Mouse (Mus musculus) stomach, embryonic 14.5 days (tissue): ENCODE measurements at regions not wholly inside any gene's neighbourhood (a gene's known extent, or its start where the extent isn't known, plus 50 kb on each side); places are given as distances from the start of the nearest gene placed in this dataset.
"Not testable (repeated sequence)": the region's sequence is repeated elsewhere in the genome, so short reads cannot be mapped to it uniquely, and the experiment has no call there.

Source experiments
- ATAC-seq: fragments of 200-750 bp; cut with Nextera tagmentation; 2 replicates; pipeline ENCODE4 v1.8.0; 2017; ENCODE audit warnings: low read depth, moderate TSS enrichment; ENCODE audit not compliant: insufficient number of reproducible peaks, insufficient read depth, low FRiP score
- H3K27ac ChIP-seq: fragments of 300-500 bp; sonication (generic); 2 replicates; pipeline ENCODE4 v1.5.1; 2014; ENCODE audit warnings: mild to moderate bottlenecking, low read length, moderate library complexity, mixed read lengths
- H3K27me3 ChIP-seq: fragments of 300-500 bp; sonication (generic); 2 replicates; pipeline ENCODE4 v1.6.1; 2014; ENCODE audit warnings: low read length, control low read depth, mixed read lengths; ENCODE audit not compliant: control insufficient read depth, insufficient read depth
- H3K36me3 ChIP-seq: fragments of 300-500 bp; sonication (generic); 2 replicates; pipeline ENCODE4 v1.6.1; 2014; ENCODE audit warnings: mild to moderate bottlenecking, control low read depth, low read length, moderate library complexity, mixed read lengths; ENCODE audit not compliant: control insufficient read depth, insufficient read depth
- H3K4me1 ChIP-seq: fragments of 300-500 bp; sonication (generic); 2 replicates; pipeline ENCODE4 v1.6.1; 2014; ENCODE audit warnings: low read length, control low read depth, mixed read lengths; ENCODE audit not compliant: control insufficient read depth, insufficient read depth
- H3K4me2 ChIP-seq: fragments of 300-500 bp; sonication (generic); replicated peaks from 2 replicates; pipeline ENCODE4 v1.6.1; 2014; ENCODE audit warnings: low read depth, low read length, control low read depth
- H3K4me3 ChIP-seq: fragments of 300-500 bp; sonication (generic); 2 replicates; pipeline ENCODE4 v1.5.1; 2014; ENCODE audit warnings: low read depth, low read length, control low read depth
- H3K9ac ChIP-seq: fragments of 300-500 bp; sonication (generic); replicated peaks from 2 replicates; pipeline ENCODE4 v1.6.1; 2014; ENCODE audit warnings: low read depth, mild to moderate bottlenecking, control low read depth, low read length, moderate library complexity, mixed read lengths
- H3K9me3 ChIP-seq: fragments of 300-500 bp; sonication (generic); 2 replicates; pipeline ENCODE4 v1.6.1; 2016; ENCODE audit warnings: low read depth, low read length, control low read depth; ENCODE audit not compliant: control insufficient read depth
- WGBS: fragments of 180-500 bp; shearing (Covaris S2); extraction: QIAGEN DNeasy Blood & Tissue Kit; methylation state at CpG from one replicate; pipeline ENCODE4 v1.1.7; 2014; 5-methylcytosine and 5-hydroxymethylcytosine counted together

- WGBS = 89% methylated on average over 1 of the region's 1 CpGs
- H3K9ac ChIP-seq = no peak overlapping the region
- no peaks in the 10 kb centered on the region for H3K4me1 ChIP-seq
- no peak overlapping the region for H3K4me2 ChIP-seq
- no peaks in the 10 kb centered on the region for H3K9me3 ChIP-seq
- H3K27ac ChIP-seq = no peak overlapping the region
- ATAC-seq = no peak
- no peaks in the 10 kb centered on the region for H3K27me3 ChIP-seq
- H3K4me3 ChIP-seq = no peak overlapping the region
- H3K36me3 ChIP-seq = no peaks in the 10 kb centered on the region
Measured at GRCm38 (mm10) chr1:154054874-154055273, 146.1 kb upstream of the Zfp648 start.

DNA sequence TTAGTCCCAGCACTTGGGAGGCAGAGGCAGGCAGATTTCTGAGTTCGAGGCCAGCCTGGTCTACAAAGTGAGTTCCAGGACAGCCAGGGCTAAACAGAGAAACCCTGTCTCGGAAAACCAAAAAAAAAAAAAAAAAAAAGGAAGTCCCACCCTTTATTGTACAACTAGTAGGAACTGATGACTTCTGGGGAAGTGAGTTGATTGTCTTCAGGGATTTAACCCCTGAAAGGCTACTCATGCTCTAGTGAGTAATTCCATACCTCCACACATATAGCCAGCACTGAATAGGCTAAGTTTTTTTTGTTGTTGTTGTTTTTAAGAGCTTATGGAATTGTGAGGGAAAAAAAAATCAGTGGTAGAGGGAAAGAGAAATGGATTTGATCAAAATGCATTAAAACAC lies 139.6 kb upstream of the Zfp648 start:
- ATAC-seq, H3K4me2 ChIP-seq, H3K27ac ChIP-seq, H3K9ac ChIP-seq, H3K27me3 ChIP-seq, H3K4me1 ChIP-seq, H3K9me3 ChIP-seq, H3K4me3 ChIP-seq, H3K36me3 ChIP-seq: not testable (repeated sequence)
- 56% methylated on average over 2 of the region's 2 CpGs for WGBS

- Histone ChIP-seq H3K27ac (no peak overlapping the region), H3K4me3 (no peak overlapping the region), H3K4me2 (no peak overlapping the region), H3K27me3 (no peaks in the 10 kb centered on the region), H3K36me3 (no peaks in the 10 kb centered on the region), H3K9me3 (no peaks in the 10 kb centered on the region), H3K9ac (no peak overlapping the region), H3K4me1 (no peaks in the 10 kb centered on the region)
- WGBS = 79% methylated on average over 1 of the region's 1 CpGs
- ATAC-seq = no peak
Measured at GRCm38 (mm10) chr1:154061851-154062250, 139.1 kb upstream of the Zfp648 start.

DNA sequence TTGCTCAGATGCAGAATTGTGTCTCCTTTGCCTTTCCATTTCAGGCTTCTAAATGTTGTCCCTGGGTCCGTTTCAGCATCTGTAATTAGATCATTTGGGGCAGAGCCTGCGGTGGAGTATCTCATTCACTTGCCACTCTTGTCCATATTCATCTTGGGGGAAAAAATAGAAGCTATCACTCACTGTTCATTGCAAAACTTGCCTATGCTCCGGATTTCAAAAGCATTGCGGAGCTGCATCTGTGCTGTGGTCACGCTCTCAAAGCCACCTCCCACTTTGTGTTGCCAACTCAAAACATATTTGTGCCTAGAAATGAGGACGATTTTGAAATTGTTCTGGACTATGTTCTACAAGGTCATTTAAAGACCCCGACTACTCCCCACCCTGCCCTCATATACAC lies 138.3 kb upstream of the Zfp648 start:
- Histone ChIP-seq H3K9ac (no peak overlapping the region), H3K27me3 (no peaks in the 10 kb centered on the region), H3K27ac (no peak overlapping the region), H3K4me1 (no peaks in the 10 kb centered on the region), H3K4me2 (no peak overlapping the region), H3K4me3 (no peak overlapping the region), H3K9me3 (no peaks in the 10 kb centered on the region), H3K36me3 (no peaks in the 10 kb centered on the region)
- 83% methylated on average over 7 of the region's 7 CpGs for WGBS
- ATAC-seq = no peak

DNA sequence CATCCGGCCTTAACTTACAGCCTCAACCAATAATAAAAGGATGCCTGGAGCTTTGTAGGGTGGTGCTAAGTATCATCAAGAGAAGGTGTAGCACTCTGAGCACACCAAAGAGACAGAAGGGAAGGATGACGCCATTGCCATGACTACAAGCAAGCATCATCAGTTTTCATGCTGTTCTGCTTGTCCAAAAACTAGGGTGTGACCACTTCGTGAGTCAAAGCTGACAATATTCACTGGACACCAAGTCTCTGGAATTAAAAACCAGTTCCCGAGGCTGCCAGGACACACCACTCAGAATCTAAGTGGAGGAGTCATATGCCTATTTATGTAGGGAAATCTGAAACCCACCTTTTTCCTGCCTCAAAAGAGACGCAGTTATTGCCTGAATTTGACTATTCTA lies 136.4 kb upstream of the Zfp648 start:
- Histone ChIP-seq H3K4me1 (no peaks in the 10 kb centered on the region), H3K36me3 (no peaks in the 10 kb centered on the region), H3K27me3 (no peaks in the 10 kb centered on the region), H3K4me2 (no peak overlapping the region), H3K9ac (no peak overlapping the region), H3K27ac (no peak overlapping the region), H3K4me3 (no peak overlapping the region), H3K9me3 (no peaks in the 10 kb centered on the region)
- no peak for ATAC-seq
- 90% methylated on average over 5 of the region's 5 CpGs for WGBS

DNA sequence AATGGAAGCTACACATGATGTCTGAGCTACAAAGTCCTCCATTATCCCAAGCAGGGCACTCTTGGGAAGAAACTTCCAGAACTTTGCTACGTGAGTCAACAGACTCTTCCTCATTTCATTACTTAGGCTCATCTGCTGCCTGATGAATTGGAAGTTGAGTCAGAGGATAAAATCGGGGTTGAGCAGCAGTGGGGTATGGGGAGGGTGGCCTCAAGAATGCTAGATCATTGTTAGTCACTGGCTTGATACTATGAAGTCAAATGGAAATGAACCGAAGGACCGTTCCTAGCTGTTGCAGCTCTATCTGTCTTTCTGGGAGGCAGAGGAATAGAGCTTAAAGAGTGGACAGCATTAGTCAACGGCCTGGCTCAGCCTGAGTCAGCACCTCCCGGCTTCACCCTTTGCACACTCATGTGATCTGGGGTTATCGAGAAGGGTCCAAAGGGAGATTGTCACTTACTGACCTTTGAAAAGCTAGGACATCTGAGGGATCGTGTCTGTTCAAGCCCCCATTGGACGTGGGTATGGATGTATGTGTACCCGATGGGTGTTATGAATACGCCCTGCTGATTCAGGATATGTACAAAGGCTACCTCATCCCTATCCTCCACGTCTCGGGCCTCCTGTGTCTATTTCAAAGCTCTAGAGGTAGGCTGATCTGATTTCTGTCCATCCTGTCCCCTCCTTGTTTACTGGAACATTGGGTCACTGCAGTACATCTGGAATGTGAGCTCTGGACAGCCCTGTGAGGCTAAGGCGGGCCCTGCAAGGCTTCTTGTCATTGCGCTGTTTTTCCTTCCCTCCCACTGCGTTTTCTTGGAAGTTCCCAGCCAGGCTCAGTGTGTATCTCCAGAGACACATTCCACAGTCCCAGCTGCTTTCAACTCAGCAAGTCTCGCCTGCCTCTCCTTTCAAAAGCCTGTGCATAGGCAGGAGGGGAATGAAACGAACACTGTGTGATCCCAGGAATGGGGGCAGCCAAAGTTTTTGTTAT lies 135.4 kb upstream of the Zfp648 start:
- Histone ChIP-seq H3K36me3 (no peaks in the 10 kb centered on the region), H3K27ac (no peak overlapping the region), H3K4me3 (no peak overlapping the region), H3K9me3 (no peaks in the 10 kb centered on the region), H3K4me2 (no peak overlapping the region), H3K4me1 (no peaks in the 10 kb centered on the region), H3K27me3 (no peaks in the 10 kb centered on the region), H3K9ac (no peak overlapping the region)
- WGBS = 79% methylated on average over 18 of the region's 18 CpGs
- ATAC-seq = no peak

- H3K4me3 ChIP-seq = no peak overlapping the region
- no peaks in the 10 kb centered on the region for H3K4me1 ChIP-seq
- no peak overlapping the region for H3K4me2 ChIP-seq
- no peak overlapping the region for H3K27ac ChIP-seq
- no peaks in the 10 kb centered on the region for H3K27me3 ChIP-seq
- 80% methylated on average over 1 of the region's 1 CpGs for WGBS
- no peak for ATAC-seq
- H3K9me3 ChIP-seq = no peaks in the 10 kb centered on the region
- no peak overlapping the region for H3K9ac ChIP-seq
- no peaks in the 10 kb centered on the region for H3K36me3 ChIP-seq
Measured at GRCm38 (mm10) chr1:154067856-154068255, 133.1 kb upstream of the Zfp648 start.

GRCm38 (mm10) chr1:154074270-154074669 lies 126.7 kb upstream of the Zfp648 start:
- Histone ChIP-seq H3K36me3 (no peaks in the 10 kb centered on the region), H3K9me3 (no peaks in the 10 kb centered on the region), H3K4me3 (no peak overlapping the region), H3K4me2 (no peak overlapping the region), H3K4me1 (no peaks in the 10 kb centered on the region), H3K27me3 (no peaks in the 10 kb centered on the region), H3K27ac (no peak overlapping the region), H3K9ac (no peak overlapping the region)
- WGBS = 79% methylated on average over 1 of the region's 1 CpGs
- no peak for ATAC-seq
